Mouse (Mus musculus): ENCODE data around the gene Trrap.

The Trrap gene

DNA sequence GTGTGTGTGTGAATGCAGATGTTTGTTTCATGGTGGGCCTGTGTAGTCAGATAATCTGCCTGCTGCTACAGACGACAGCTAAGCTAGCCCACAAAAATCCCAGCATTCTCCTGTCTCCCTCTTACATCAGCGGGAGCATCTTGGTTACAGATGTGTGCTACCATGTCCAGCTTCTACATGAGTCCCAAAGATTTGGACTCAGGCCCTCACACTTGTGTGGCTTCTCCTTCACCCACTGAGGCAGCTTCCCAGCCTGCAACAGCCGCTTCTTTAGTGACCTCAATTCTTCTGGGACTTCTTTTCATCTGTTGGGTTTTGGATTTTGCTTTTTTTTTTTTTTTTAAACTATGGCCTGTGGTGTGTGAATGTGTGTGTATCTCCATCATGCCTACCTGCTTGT, 105.3 kb downstream of the Trrap start:
- POLR2A ChIA-PET, result interaction anchor here in 1 of 4 experiments (1.2 to 1.4 kb wide), 2 partner anchors 12 to 27 kb away, joined by 3 to 4 read pairs; no protein-coding TSS in a partner anchor
- CTCF ChIA-PET, result interaction anchor here in 3 of 4 experiments (0.7 to 4.5 kb wide), 11 partner anchors 12 to 116 kb away, joined by 3 to 39 read pairs (median 5); no protein-coding TSS in a partner anchor

DNA sequence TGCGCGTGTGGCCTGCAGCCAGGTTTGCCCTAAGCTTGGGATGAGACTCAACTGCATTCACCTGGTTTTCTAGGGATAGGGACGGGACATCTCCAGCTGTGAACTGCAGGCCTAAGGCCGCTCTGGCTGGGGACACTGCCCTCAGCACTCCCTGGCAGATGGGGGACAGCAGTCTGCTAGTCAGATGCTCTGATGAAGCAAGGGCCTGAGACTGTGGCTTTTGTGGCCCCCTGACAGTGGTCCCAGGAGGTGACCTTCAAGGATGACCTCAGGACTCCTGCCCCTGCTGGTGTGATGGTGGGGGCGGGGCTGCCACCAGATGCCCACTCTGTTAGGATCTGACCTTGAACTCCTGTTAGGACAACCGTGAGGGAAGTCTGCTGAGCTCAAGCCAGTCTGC, 107.7 kb downstream of the Trrap start:
- CTCF ChIA-PET, result interaction anchor here (0.5 to 4.5 kb wide), 44 partner anchors 8 to 517 kb away, joined by 3 to 39 read pairs (median 5); partner anchors contain the start of genes Smurf1 (in 2 of the 4) and Baiap2l1 (in 1 of the 4)
- POLR2A ChIA-PET, result interaction anchor here in 2 of 4 experiments (0.7 to 3.4 kb wide), 15 partner anchors 9 to 330 kb away, joined by 3 to 21 read pairs (median 4); partner anchors contain the start of genes Nptx2 (in 1 of the 2) and Smurf1 (in 1 of the 2)

- CTCF ChIA-PET, result interaction anchor here (0.5 to 4.5 kb wide), 63 partner anchors 8 to 1810 kb away, joined by 3 to 39 read pairs (median 4); partner anchors contain the start of genes Smurf1 (in 2 of the 4), Baiap2l1 (in 1 of the 4) and Trrap (in 1 of the 4)
- POLR2A ChIA-PET, result interaction anchor here in 3 of 4 experiments (0.7 to 3.4 kb wide), 18 partner anchors 9 to 329 kb away, joined by 3 to 21 read pairs (median 3); partner anchors contain the start of gene Smurf1 (in 1 of the 3)
These were observed 108.4 kb downstream of the Trrap start for GRCm38 (mm10) chr5:144875892-144876291.

- POLR2A ChIA-PET, result interaction anchor here in 2 of 4 experiments (1.3 to 2.2 kb wide), 4 partner anchors 10 to 28 kb away, joined by 3 to 6 read pairs (median 4); no protein-coding TSS in a partner anchor
- CTCF ChIA-PET, result interaction anchor here in 2 of 4 experiments (0.7 to 1.7 kb wide), 4 partner anchors 22 to 88 kb away, joined by 4 to 9 read pairs (median 4); partner anchors contain the start of gene Smurf1 (in 1 of the 2)
These were observed 109.5 kb downstream of the Trrap start for GRCm38 (mm10) chr5:144877021-144877420.

DNA sequence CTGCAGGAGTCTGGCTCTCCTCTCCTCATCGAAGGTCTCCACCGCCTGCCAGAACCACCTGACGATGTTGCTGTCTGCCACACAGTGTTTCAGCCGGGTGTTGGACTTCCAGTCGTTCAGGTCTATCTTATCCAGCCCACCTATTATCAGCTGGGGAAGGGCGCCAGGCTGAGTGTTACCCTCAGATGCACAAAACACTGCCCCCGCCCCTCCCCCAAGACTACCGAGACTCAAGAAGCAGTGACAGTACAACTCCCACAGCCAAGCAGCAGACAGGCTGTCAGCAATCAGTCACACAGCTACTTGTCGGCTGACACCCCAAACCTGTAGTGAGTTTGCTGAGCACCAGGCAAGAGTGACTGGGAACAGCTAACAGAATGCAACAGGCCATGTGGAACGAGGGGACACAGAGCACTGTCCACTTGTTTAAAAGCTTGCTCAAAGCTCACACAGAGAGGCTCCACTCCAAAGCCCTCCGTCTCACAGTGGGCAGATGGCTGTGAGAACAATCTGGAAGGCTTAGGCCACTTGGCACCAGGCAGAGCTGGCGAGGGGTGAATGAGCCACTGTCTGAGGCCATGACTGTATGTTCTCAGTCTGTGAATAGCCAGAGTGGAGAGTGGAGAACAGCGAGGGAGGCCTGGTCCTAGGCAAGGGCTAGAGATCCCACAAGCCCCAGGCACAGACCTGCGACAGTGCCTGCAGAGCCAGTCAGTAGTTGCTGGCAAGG, 114.3 kb downstream of the Trrap start:
- ChIA-PET CTCF (interaction anchor here in 1 of 4 experiments (0.5 to 1.0 kb wide), 2 partner anchors 95 to 107 kb away, joined by 3 read pairs; no protein-coding TSS in a partner anchor), POLR2A (interaction anchor here in 1 of 4 experiments (0.6 kb wide), 1 partner anchor 46 kb away, joined by 6 read pairs; no protein-coding TSS in a partner anchor)

- ChIA-PET CTCF (interaction anchor here (0.6 to 3.2 kb wide), 28 partner anchors 9 to 281 kb away, joined by 3 to 23 read pairs (median 4); no protein-coding TSS in a partner anchor), POLR2A (interaction anchor here (0.5 to 2.4 kb wide), 13 partner anchors 9 to 843 kb away, joined by 3 to 10 read pairs (median 3); no protein-coding TSS in a partner anchor)
These were observed 117.2 kb downstream of the Trrap start for GRCm38 (mm10) chr5:144884629-144885217.

DNA sequence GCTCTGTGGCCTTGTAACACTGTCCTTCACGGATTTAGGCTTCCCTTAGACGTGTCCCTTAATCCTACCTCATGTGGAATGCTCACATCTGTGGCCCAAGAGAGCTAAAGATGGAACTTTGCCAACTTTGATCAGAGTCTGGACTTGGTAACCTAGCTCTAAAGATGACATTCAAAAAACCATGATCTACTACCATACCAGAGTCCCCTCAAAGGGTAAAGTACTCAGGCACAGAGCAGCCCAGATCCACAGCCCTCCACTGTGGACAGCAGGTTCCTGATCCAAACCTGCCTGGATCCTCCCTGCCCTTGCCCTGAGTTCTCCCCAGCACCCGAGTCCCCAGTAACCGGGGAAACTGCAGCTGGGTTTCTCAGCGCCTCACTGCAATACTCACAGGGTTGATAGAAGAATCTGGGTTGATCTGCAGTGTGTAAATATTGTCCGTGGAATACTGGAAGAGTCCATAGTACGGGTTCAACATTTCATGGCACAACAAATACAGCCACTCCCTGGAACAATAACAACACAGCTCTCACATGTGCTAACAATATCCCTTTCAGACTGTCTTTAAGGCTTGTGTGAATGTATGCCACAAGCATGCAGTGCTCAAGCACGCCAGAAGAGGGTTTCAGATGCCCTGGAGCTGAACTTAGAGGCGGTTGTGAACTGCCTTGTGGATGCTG, 118.6 kb downstream of the Trrap start:
- ChIA-PET CTCF (interaction anchor here in 3 of 4 experiments (0.6 to 3.2 kb wide), 14 partner anchors 10 to 103 kb away, joined by 3 to 23 read pairs (median 4); no protein-coding TSS in a partner anchor), POLR2A (interaction anchor here in 2 of 4 experiments (1.3 to 2.4 kb wide), 4 partner anchors 10 to 93 kb away, joined by 3 to 10 read pairs (median 6); no protein-coding TSS in a partner anchor)

GRCm38 (mm10) chr5:144891276-144891675, 123.7 kb downstream of the Trrap start:
- ChIA-PET CTCF (no interaction called here), POLR2A (interaction anchor here in 2 of 4 experiments (0.7 to 1.5 kb wide), 5 partner anchors 12 to 97 kb away, joined by 3 to 5 read pairs (median 4); no protein-coding TSS in a partner anchor)

DNA sequence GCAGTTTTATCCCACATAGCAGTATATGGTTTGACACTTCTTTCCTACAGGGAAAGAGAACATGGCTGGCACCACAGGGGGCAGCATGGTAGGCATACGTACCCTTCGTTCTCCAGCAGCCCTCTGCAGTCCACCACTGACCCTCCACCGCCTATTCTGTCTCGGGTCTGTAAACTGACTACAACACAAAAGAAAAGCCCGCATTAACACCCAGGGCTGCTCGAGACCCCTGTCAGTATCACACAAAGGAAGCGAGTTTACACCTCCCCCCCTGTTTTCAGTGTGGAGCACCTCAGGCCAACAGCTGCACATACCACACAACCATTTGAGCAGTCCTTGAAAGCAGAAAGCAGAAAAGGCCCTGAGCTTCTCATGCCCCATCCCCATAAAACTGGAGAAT, 130.3 kb downstream of the Trrap start:
- ChIA-PET CTCF (interaction anchor here in 3 of 4 experiments (0.5 to 1.5 kb wide), 6 partner anchors 10 to 48 kb away, joined by 3 to 4 read pairs (median 4); no protein-coding TSS in a partner anchor), POLR2A (interaction anchor here in 1 of 4 experiments (0.8 to 1.6 kb wide), 2 partner anchors 13 to 17 kb away, joined by 3 read pairs; no protein-coding TSS in a partner anchor)

DNA sequence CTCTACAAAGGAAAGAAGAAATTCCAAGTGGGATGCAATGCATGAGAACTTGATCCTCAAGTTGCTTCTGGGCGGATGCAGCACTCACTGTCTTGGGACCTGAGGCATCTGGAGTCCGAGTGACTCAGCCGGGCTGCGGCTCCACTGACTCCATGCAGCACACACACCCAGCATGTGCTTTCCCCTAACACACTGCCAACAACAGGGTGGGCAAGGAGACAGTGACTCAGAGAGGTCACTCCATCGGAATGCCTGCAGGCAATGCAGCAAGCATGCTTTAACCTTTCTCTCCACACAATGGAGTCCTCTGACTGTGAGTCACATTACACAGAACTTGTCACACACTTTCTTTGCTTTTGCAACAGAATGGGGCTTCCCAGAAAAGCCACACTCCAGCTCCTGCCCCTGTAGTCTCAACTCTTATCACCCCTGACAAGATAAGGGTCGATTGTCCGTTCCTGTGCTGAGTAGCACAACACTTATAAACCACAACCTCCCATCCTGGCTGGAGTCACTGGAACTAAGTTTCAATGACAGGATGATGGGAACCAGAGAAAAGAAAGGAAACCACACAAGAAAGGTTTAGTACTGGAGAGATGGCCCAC, 131.0 kb downstream of the Trrap start:
- ChIA-PET POLR2A (interaction anchor here in 1 of 4 experiments (0.8 to 1.6 kb wide), 2 partner anchors 13 to 16 kb away, joined by 3 read pairs; no protein-coding TSS in a partner anchor), CTCF (interaction anchor here in 2 of 4 experiments (0.5 to 1.4 kb wide), 3 partner anchors 13 to 26 kb away, joined by 3 to 4 read pairs (median 4); no protein-coding TSS in a partner anchor)

DNA sequence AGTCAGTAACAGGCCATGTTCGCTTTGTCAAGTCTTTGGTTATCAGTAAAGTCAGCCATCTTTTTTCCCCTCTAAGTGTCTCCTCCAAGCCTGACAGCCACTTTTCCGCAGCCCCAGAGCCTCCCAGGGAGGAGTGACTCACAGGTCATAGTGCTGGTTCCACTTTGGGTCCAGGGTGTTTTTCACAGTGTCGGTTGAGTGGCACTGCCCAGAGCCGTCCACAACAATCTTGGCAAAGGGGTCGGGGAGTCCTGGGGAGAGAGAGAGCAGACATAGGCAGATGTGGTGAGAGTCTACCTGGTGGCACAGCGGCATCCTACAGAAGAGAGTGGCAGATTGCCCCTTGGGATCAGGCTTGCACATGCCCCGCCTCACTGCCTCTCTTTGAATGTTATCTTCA, 133.5 kb downstream of the Trrap start:
- POLR2A ChIA-PET, result interaction anchor here in 1 of 4 experiments (0.6 kb wide), 1 partner anchor 10 kb away, joined by 3 read pairs; no protein-coding TSS in a partner anchor

DNA sequence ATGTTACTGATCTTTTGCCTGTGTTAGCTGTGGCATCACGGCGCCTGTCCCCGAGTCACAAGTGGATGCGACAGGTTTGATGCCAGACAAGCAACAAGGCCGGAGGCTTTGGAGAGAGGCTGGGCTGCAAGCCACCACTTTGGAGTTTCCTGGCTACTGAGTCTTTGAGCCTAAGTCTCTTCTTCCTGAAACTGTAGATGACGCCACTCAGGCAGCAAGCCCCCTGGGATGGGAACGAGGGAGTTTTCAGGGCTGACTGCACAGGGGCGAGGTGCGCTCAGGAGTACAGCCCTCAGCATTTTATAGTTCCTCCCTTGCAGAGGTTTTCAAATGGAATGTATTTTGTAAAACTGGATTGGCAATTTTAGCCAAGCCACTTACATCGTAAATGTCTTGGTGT, 134.3 kb downstream of the Trrap start:
- CTCF ChIA-PET, result no interaction called here
- POLR2A ChIA-PET, result interaction anchor here in 1 of 4 experiments (1.5 kb wide), 1 partner anchor 20 kb away, joined by 3 read pairs; no protein-coding TSS in a partner anchor

More for the DNA sequence above, 133.5 kb downstream of the Trrap start:
- CTCF ChIA-PET, result no interaction called here

DNA sequence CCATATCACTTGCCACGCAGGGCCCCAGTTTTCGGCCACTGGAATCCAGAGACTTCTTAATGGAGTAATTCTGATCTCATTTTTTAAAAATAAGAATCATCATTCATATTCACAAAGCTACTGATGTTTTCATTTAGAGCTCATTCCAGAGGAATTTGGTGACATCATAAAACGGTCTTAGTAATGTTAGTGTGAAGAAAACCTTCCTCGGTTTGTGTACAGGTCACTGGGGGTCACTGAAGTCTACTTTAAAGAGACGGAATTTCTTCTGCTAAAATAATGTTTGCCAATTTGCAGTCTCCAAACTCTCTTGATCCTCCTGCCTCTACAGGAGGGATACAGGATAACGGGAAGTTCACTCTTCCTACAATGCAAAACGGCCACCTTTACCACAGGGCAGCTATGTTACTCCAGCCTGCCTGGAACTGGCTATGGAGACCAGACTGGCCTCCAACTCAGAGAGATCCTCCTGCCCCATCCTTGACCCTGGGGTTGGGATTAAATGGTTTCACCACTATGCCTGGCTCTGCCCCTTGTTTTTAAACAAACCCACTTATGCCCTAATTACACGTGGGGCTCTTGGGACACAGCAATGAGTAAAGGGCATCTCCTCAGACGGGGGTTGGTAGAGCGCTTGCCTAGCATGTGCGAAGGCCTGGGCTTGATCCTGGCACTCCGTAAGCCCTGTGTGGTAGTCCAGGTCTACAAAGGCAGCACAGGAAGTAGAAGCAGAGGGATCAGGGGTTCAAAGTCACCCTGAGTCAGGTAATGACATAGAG, 137.0 kb downstream of the Trrap start:
- POLR2A ChIA-PET, result interaction anchor here in 3 of 4 experiments (0.9 to 3.2 kb wide), 6 partner anchors 16 to 60 kb away, joined by 3 to 10 read pairs (median 3); partner anchors contain the start of gene Smurf1 (in 1 of the 3)
- CTCF ChIA-PET, result interaction anchor here in 3 of 4 experiments (0.5 to 1.4 kb wide), 5 partner anchors 20 to 152 kb away, joined by 3 to 5 read pairs (median 3); no protein-coding TSS in a partner anchor

DNA sequence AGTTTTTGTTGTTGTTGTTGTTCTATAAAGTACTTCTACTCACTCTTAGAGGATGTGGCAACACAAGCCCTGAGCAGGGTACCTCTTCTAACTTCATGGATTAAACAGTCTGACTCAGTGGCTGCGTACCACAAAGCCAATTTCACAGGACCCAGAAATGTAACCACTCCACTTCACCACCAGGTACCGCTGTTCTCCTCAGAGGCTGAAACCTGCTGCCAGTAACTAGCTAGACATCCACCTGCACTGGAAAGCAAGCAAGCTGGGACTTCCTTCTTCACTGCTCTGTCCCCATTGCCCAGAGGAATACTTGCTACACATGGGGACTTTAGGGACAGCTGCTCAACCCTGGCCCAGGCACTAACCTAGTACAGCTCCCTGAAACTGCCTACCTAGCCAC, 140.1 kb downstream of the Trrap start:
- POLR2A ChIA-PET, result interaction anchor here in 3 of 4 experiments (0.7 to 1.6 kb wide), 7 partner anchors 21 to 66 kb away, joined by 3 to 11 read pairs (median 4); partner anchors contain the start of gene Smurf1 (in 2 of the 3)
- CTCF ChIA-PET, result interaction anchor here in 3 of 4 experiments (0.5 to 2.5 kb wide), 29 partner anchors 10 to 690 kb away, joined by 3 to 20 read pairs (median 4); partner anchors contain the start of genes Smurf1 (in 1 of the 3) and Zkscan5 (in 1 of the 3)
